Mouse (Mus musculus) adrenal gland, adult 2 months (tissue): ENCODE data around the gene Gm10643. TPM values are rescaled to one million over a fixed set of nuclear protein-coding genes. Genes with fewer than 3 reads are reported as not detected.

Experiments
- DNase-seq: peaks from one replicate; pipeline ENCODE4 v3.0.0; 2021
- polyA plus RNA-seq: library from polyadenylated mRNA; depleted of rRNA; stranded (reverse); fragments of >200 nt; gene quantifications from 2 replicates; pipeline ENCODE4 v1.2.3, GENCODE M21; 2012
- total RNA-seq, 2 experiments: library from RNA; stranded (reverse); gene quantifications; 2 replicates each; pipeline ENCODE4 v1.2.3; 2021

Gene Gm10643
- total and polyA plus RNA-seq, 3 experiments = 0.55 to 4.1 (median 1.6) TPM

GRCm38 (mm10) chr8:84071921-84072320, 7.0 kb upstream of the Gm10643 start:
- DNase-seq = no peak

- DNase-seq = no peak
Observed at GRCm38 (mm10) chr8:84070667-84071066, 5.7 kb upstream of the Gm10643 start.

GRCm38 (mm10) chr8:84070241-84070640, 5.3 kb upstream of the Gm10643 start:
- no peak for DNase-seq

- no peak for DNase-seq
Observed at GRCm38 (mm10) chr8:84069750-84070149, 4.8 kb upstream of the Gm10643 start.

GRCm38 (mm10) chr8:84069169-84069568, 4.2 kb upstream of the Gm10643 start:
- DNase-seq = no peak

- DNase-seq = peak; percentile 76
Observed at GRCm38 (mm10) chr8:84068316-84069035, 3.5 kb upstream of the Gm10643 start.

- no peak for DNase-seq
Observed at GRCm38 (mm10) chr8:84067911-84068310, 3.0 kb upstream of the Gm10643 start.

GRCm38 (mm10) chr8:84067047-84067573, 2.2 kb upstream of the Gm10643 start:
- peak; percentile 98 for DNase-seq

- DNase-seq = peak; percentile 100
Observed at GRCm38 (mm10) chr8:84066291-84066930, 1.5 kb upstream of the Gm10643 start, which contains the start of gene Rfx1. Gene Rfx1, plus strand, starts transcription at chr8:84066834.

- DNase-seq = no peak
Observed at GRCm38 (mm10) chr8:84065457-84066072, 628 bp upstream of the Gm10643 start.

GRCm38 (mm10) chr8:84063861-84064610, 901 bp downstream of the Gm10643 start:
- no peak for DNase-seq

GRCm38 (mm10) chr8:84060245-84060644, 4.7 kb downstream of the Gm10643 start:
- DNase-seq = no peak

- DNase-seq = no peak
Observed at GRCm38 (mm10) chr8:84059226-84059625, 5.7 kb downstream of the Gm10643 start.

- DNase-seq = no peak
Observed at GRCm38 (mm10) chr8:84057827-84058226, 7.1 kb downstream of the Gm10643 start.

- DNase-seq = no peak
Observed at GRCm38 (mm10) chr8:84053229-84053628, 11.7 kb downstream of the Gm10643 start.

- DNase-seq = no peak
Observed at GRCm38 (mm10) chr8:84052746-84053145, 12.2 kb downstream of the Gm10643 start.

- no peak for DNase-seq
Observed at GRCm38 (mm10) chr8:84048171-84048570, 16.8 kb downstream of the Gm10643 start.

GRCm38 (mm10) chr8:84046505-84046904, 18.4 kb downstream of the Gm10643 start:
- no peak for DNase-seq

GRCm38 (mm10) chr8:84044900-84045299, 20.0 kb downstream of the Gm10643 start, which contains the start of gene Rln3:
Gene Rln3, minus strand, starts transcription at chr8:84045000.
- DNase-seq = no peak

- no peak for DNase-seq
Observed at GRCm38 (mm10) chr8:84044103-84044502, 20.8 kb downstream of the Gm10643 start.

- DNase-seq = no peak
Observed at GRCm38 (mm10) chr8:84042948-84043342, 22.0 kb downstream of the Gm10643 start.
